Mouse (Mus musculus): ENCODE results near the gene Gm20489. TPM values are rescaled to one million over a fixed set of nuclear protein-coding genes. Genes with fewer than 3 reads are reported as not detected.

Gene Gm20489
- polyA plus RNA-seq, 1 experiment from 2014 or later = not detected

- H3K36me3 ChIP-seq = peaks cover 99% of the 10 kb centered on the region
- DNase-seq (ENCODE audit: low spot score) = no peak
- whole genome bisulfite sequencing = 95% methylated on average over 14 of the region's 14 CpGs
- H3K4me1 ChIP-seq (replicated peaks) = no peaks in the 10 kb centered on the region
- H3K27me3 ChIP-seq (ENCODE audit: insufficient read depth, poor library complexity, severe bottlenecking) = peaks cover 25% of the 10 kb centered on the region
- H3K4me3 ChIP-seq = no peak overlapping the region
- no peak overlapping the region for H3K27ac ChIP-seq
- H3K9me3 ChIP-seq = no peaks in the 10 kb centered on the region
Observed at GRCm38 (mm10) chrX:101285953-101286670, 17.3 kb upstream of the Gm20489 start.

- peaks cover 99% of the 10 kb centered on the region for H3K36me3 ChIP-seq
- DNase-seq (ENCODE audit: low spot score) = peak; percentile 45
- H3K9me3 ChIP-seq = no peaks in the 10 kb centered on the region
Observed at GRCm38 (mm10) chrX:101285534-101285933, 16.7 kb upstream of the Gm20489 start.

GRCm38 (mm10) chrX:101282813-101283212, 14.0 kb upstream of the Gm20489 start:
- DNase-seq (ENCODE audit: low spot score) = no peak
- no peaks in the 10 kb centered on the region for H3K4me1 ChIP-seq (replicated peaks)
- no peak overlapping the region for H3K4me3 ChIP-seq
- no peaks in the 10 kb centered on the region for H3K9me3 ChIP-seq
- peaks cover 25% of the 10 kb centered on the region for H3K27me3 ChIP-seq (ENCODE audit: insufficient read depth, poor library complexity, severe bottlenecking)
- peaks cover 98% of the 10 kb centered on the region for H3K36me3 ChIP-seq
- H3K27ac ChIP-seq = no peak overlapping the region
- WGBS = 83% methylated on average over 6 of the region's 6 CpGs

More at GRCm38 (mm10) chrX:101285534-101285933, 16.7 kb upstream of the Gm20489 start:
- no peak overlapping the region for H3K27ac ChIP-seq
- no peaks in the 10 kb centered on the region for H3K4me1 ChIP-seq (replicated peaks)
- 22% methylated on average over 6 of the region's 6 CpGs for WGBS
- H3K27me3 ChIP-seq (ENCODE audit: insufficient read depth, poor library complexity, severe bottlenecking) = peaks cover 25% of the 10 kb centered on the region
- no peak overlapping the region for H3K4me3 ChIP-seq

GRCm38 (mm10) chrX:101273875-101274738, 5.3 kb upstream of the Gm20489 start, which contains the start of gene Med12:
Gene Med12, plus strand, starts transcription at chrX:101274030.
- H3K4me3 ChIP-seq = peak within 1 kb of the TSS; percentile 61
- H3K27me3 ChIP-seq (ENCODE audit: insufficient read depth, poor library complexity, severe bottlenecking) = peaks cover 31% of the 10 kb centered on the region
- peaks cover 34% of the 10 kb centered on the region for H3K36me3 ChIP-seq
- peaks cover 7% of the 10 kb centered on the region; the same call in 1 of the 2 replicates for H3K4me1 ChIP-seq (replicated peaks)
- 19% methylated on average over 53 of the region's 54 CpGs for WGBS
- H3K9me3 ChIP-seq = no peaks in the 10 kb centered on the region
- H3K27ac ChIP-seq = peak within 1 kb of the TSS; percentile 91
- DNase-seq (ENCODE audit: low spot score) = peak; percentile 88

- H3K9me3 ChIP-seq = no peaks in the 10 kb centered on the region
- peaks cover 31% of the 10 kb centered on the region for H3K27me3 ChIP-seq (ENCODE audit: insufficient read depth, poor library complexity, severe bottlenecking)
- H3K27ac ChIP-seq = peak overlapping the region; percentile 91
- WGBS = 21% methylated on average over 6 of the region's 6 CpGs
- peak; percentile 5 for DNase-seq (ENCODE audit: low spot score)
- peaks cover 7% of the 10 kb centered on the region; the same call in 1 of the 2 replicates for H3K4me1 ChIP-seq (replicated peaks)
- peaks cover 27% of the 10 kb centered on the region for H3K36me3 ChIP-seq
- H3K4me3 ChIP-seq = peak overlapping the region; percentile 61
Observed at GRCm38 (mm10) chrX:101273410-101273809, 4.6 kb upstream of the Gm20489 start.

GRCm38 (mm10) chrX:101268025-101268754, 633 bp downstream of the Gm20489 start, which contains the start of gene Il2rg:
Gene Il2rg, minus strand, starts transcription at chrX:101268255.
- H3K27me3 ChIP-seq (ENCODE audit: insufficient read depth, poor library complexity, severe bottlenecking) = peaks cover 36% of the 10 kb centered on the region
- DNase-seq (ENCODE audit: low spot score) = no peak
- H3K27ac ChIP-seq = no peak within 1 kb of the TSS
- no peaks in the 10 kb centered on the region for H3K36me3 ChIP-seq
- H3K4me1 ChIP-seq (replicated peaks) = peaks cover 6% of the 10 kb centered on the region; the same call in 1 of the 2 replicates
- no peaks in the 10 kb centered on the region for H3K9me3 ChIP-seq
- H3K4me3 ChIP-seq = no peak within 1 kb of the TSS
- 79% methylated on average over 5 of the region's 5 CpGs for WGBS

- Histone ChIP-seq H3K4me3 (no peak overlapping the region), H3K9me3 (no peaks in the 10 kb centered on the region), H3K36me3 (no peaks in the 10 kb centered on the region), H3K4me1 (replicated peaks) (peaks cover 6% of the 10 kb centered on the region; the same call in 1 of the 2 replicates), H3K27ac (no peak overlapping the region), H3K27me3 (ENCODE audit: insufficient read depth, poor library complexity, severe bottlenecking) (peaks cover 24% of the 10 kb centered on the region)
- 96% methylated on average over 6 of the region's 6 CpGs for WGBS
- no peak for DNase-seq (ENCODE audit: low spot score)
Observed at GRCm38 (mm10) chrX:101266631-101267030, 2.2 kb downstream of the Gm20489 start.

GRCm38 (mm10) chrX:101263892-101264291, 4.9 kb downstream of the Gm20489 start, which contains the start of gene Gm614:
Gene Gm614, minus strand, starts transcription at chrX:101263992.
- Histone ChIP-seq H3K4me3 (no peak within 1 kb of the TSS), H3K36me3 (peaks cover 1% of the 10 kb centered on the region; the same call in 1 of the 2 replicates), H3K9me3 (no peaks in the 10 kb centered on the region), H3K27ac (peak within 1 kb of the TSS; percentile 29), H3K4me1 (replicated peaks) (peaks cover 23% of the 10 kb centered on the region), H3K27me3 (ENCODE audit: insufficient read depth, poor library complexity, severe bottlenecking) (peaks cover 25% of the 10 kb centered on the region)
- 100% methylated on average over 1 of the region's 1 CpGs for WGBS
- no peak for DNase-seq (ENCODE audit: low spot score)

- Histone ChIP-seq H3K27ac (peak overlapping the region; percentile 83), H3K4me1 (replicated peaks) (peaks cover 30% of the 10 kb centered on the region), H3K27me3 (ENCODE audit: insufficient read depth, poor library complexity, severe bottlenecking) (peaks cover 24% of the 10 kb centered on the region), H3K9me3 (no peaks in the 10 kb centered on the region), H3K36me3 (peaks cover 10% of the 10 kb centered on the region; the same call in 1 of the 2 replicates), H3K4me3 (0 out of 2 replicates have a peak overlapping the region, but pooled peaks have one; percentile 11)
- peak; percentile 64 for DNase-seq (ENCODE audit: low spot score)
- WGBS = 19% methylated on average over 13 of the region's 13 CpGs
Observed at GRCm38 (mm10) chrX:101260441-101261325, 8.1 kb downstream of the Gm20489 start.

- peaks cover 26% of the 10 kb centered on the region for H3K27me3 ChIP-seq (ENCODE audit: insufficient read depth, poor library complexity, severe bottlenecking)
Observed at GRCm38 (mm10) chrX:101256603-101257002, 12.2 kb downstream of the Gm20489 start.

GRCm38 (mm10) chrX:101254740-101255139, 14.1 kb downstream of the Gm20489 start:
- H3K36me3 ChIP-seq = peaks cover 10% of the 10 kb centered on the region; the same call in 1 of the 2 replicates
- peaks cover 14% of the 10 kb centered on the region; the same call in 1 of the 2 replicates for H3K4me1 ChIP-seq (replicated peaks)
- H3K27ac ChIP-seq = peak overlapping the region; percentile 87
- WGBS = 13% methylated on average over 23 of the region's 26 CpGs
- H3K4me3 ChIP-seq = peak overlapping the region; percentile 59
- no peaks in the 10 kb centered on the region for H3K9me3 ChIP-seq
- H3K27me3 ChIP-seq (ENCODE audit: insufficient read depth, poor library complexity, severe bottlenecking) = peaks cover 23% of the 10 kb centered on the region
- DNase-seq (ENCODE audit: low spot score) = no peak

More at GRCm38 (mm10) chrX:101256603-101257002, 12.2 kb downstream of the Gm20489 start:
- Histone ChIP-seq H3K9me3 (no peaks in the 10 kb centered on the region), H3K4me3 (no peak overlapping the region), H3K27ac (no peak overlapping the region), H3K4me1 (replicated peaks) (peaks cover 30% of the 10 kb centered on the region), H3K36me3 (peaks cover 10% of the 10 kb centered on the region; the same call in 1 of the 2 replicates)
- no peak for DNase-seq (ENCODE audit: low spot score)
- 85% methylated on average over 13 of the region's 13 CpGs for whole genome bisulfite sequencing

Data from hindbrain, embryonic 10.5 days (tissue).